Mouse (Mus musculus): ENCODE measurements at regions not wholly inside any gene's neighbourhood (a gene's known extent, or its start where the extent isn't known, plus 50 kb on each side); places are given as distances from the start of the nearest gene placed in this dataset.

- DNase-seq, result no peak
- no peak for ATAC-seq
Measured at GRCm38 (mm10) chr10:99919925-99920324, 95.5 kb upstream of the Kitl start.

DNA sequence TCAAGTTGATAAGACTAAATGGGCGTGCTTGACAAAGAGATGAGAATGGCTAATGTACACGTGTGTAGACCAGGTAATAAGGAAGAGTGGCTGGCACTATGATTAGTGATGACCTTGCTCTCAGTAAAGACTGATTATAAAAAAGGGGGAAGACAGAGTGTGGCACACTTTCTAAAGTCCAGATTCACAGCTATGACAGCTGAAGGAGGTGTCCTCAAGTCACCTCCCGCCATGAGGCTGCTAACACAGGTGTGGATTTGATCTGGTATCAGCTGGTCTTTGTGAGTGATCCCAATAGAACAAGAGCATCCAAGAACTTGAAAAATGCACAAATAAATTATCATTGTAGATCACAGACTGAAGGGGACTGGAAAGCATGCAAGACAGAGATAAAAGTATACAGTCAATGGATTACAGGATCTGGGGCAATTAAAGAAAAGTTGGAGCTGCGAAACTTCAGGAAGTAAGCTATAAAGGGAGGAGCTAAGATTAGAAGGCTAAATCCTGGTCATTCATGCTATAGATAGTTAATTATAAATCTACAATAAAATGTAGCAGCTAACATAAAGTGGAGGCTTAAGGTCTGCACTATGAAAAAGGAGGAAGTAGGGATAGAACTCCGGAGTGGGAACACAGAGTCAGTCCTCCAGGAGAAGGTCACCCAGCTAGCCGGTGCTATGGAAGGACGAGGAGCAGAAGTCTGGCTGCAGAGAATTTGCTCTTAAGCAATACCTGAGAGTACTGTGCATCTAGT lies 96.7 kb upstream of the Kitl start:
- Histone ChIP-seq H3K27me3 (ENCODE audit: insufficient read depth, low read length) (no peaks in the 10 kb centered on the region), H3K4me3 (ENCODE audit: low read depth, low read length) (no peak overlapping the region), H3K27ac (ENCODE audit: low read depth) (no peak overlapping the region), H3K36me3 (replicated peaks; ENCODE audit: insufficient read depth, low read length) (no peaks in the 10 kb centered on the region), H3K4me1 (ENCODE audit: insufficient read depth) (no peaks in the 10 kb centered on the region), H3K9ac (replicated peaks) (no peak overlapping the region), H3K4me2 (ENCODE audit: low read depth, low read length) (no peak overlapping the region), H3K9me3 (ENCODE audit: low read length) (no peaks in the 10 kb centered on the region)
- no peak for TF ChIP-seq CTCF (IDR thresholded peaks at IDR 0.05; ENCODE audit: low read depth)
- TF ChIP-seq EP300 (IDR thresholded peaks at IDR 0.05; ENCODE audit: low read depth), result no peak
- ATAC-seq (no peak), DNase-seq (no peak)
- 72% methylated on average over 7 of the region's 7 CpGs for WGBS (ENCODE audit: insufficient replicate concordance)

More at GRCm38 (mm10) chr10:99919925-99920324, 95.5 kb upstream of the Kitl start:
- Histone ChIP-seq H3K9ac (replicated peaks) (no peak overlapping the region), H3K27ac (ENCODE audit: low read depth) (no peak overlapping the region), H3K4me3 (ENCODE audit: low read depth, low read length) (no peak overlapping the region), H3K4me2 (ENCODE audit: low read depth, low read length) (no peak overlapping the region), H3K27me3 (ENCODE audit: insufficient read depth, low read length) (no peaks in the 10 kb centered on the region), H3K9me3 (ENCODE audit: low read length) (no peaks in the 10 kb centered on the region), H3K36me3 (replicated peaks; ENCODE audit: insufficient read depth, low read length) (no peaks in the 10 kb centered on the region), H3K4me1 (ENCODE audit: insufficient read depth) (no peaks in the 10 kb centered on the region)
- TF ChIP-seq CTCF (IDR thresholded peaks at IDR 0.05; ENCODE audit: low read depth), result no peak
- WGBS (ENCODE audit: insufficient replicate concordance), result 64% methylated on average over 2 of the region's 2 CpGs

- no peak for ATAC-seq
- H3K27me3 ChIP-seq (ENCODE audit: insufficient read depth, low read length), result no peaks in the 10 kb centered on the region
- 69% methylated on average over 4 of the region's 4 CpGs for WGBS (ENCODE audit: insufficient replicate concordance)
- H3K27ac ChIP-seq (ENCODE audit: low read depth), result no peak overlapping the region
- peak overlapping the region; percentile 64 for H3K4me2 ChIP-seq (ENCODE audit: low read depth, low read length)
- 0 out of 2 replicates have a peak overlapping the region, but pooled peaks have one; percentile 41 for H3K4me3 ChIP-seq (ENCODE audit: low read depth, low read length)
- no peak for DNase-seq
- no peaks in the 10 kb centered on the region; the same call in 1 of the 2 replicates for H3K4me1 ChIP-seq (ENCODE audit: insufficient read depth)
- no peak overlapping the region for H3K9ac ChIP-seq (replicated peaks)
- TF ChIP-seq EP300 (IDR thresholded peaks at IDR 0.05; ENCODE audit: low read depth) (no peak), CTCF (IDR thresholded peaks at IDR 0.05; ENCODE audit: low read depth) (no peak)
- no peaks in the 10 kb centered on the region for H3K36me3 ChIP-seq (replicated peaks; ENCODE audit: insufficient read depth, low read length)
- no peaks in the 10 kb centered on the region for H3K9me3 ChIP-seq (ENCODE audit: low read length)
Measured at GRCm38 (mm10) chr10:99913846-99914187, 101.6 kb upstream of the Kitl start.

DNA sequence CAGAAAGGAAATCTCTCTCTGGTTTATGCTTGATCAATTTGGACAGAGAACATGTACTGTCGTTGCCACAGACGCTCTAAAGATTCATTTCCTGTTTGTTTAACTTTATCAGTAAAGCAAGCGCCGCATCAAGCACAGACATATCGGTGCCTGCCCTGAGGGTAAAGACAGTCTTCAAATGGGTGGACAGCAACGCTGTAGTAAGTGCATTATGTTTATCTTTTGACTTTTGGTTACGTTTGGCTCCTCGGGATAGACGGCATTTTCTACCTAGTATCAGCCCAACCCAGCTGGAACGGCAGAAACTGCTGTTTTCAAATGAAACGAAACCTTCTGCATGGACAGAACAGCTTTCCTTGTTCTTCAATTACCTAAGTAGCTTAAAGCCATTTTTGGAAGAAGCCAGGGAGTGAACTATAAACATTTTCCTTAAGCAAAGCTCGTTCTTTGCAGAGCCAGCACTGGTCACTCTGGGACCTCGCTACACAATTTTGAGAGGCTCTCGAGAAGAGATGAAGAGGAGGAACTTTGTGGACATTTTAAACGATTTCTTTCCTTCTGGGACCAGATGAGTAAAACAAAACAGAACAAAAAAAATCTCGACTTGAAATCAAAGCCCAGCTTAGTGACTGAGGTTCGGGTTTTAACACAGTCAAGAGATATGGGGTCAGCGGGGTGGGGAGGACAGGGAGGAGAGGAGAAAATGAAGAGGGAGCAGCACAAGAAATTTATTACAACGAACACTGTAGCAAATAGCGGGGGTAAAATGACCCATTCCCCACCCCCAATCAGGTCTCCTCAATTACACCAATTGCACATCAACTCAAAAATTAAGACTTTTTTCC lies 102.2 kb upstream of the Kitl start:
- no peaks in the 10 kb centered on the region for H3K9me3 ChIP-seq (ENCODE audit: low read length)
- peak overlapping the region; percentile 41 for H3K4me3 ChIP-seq (ENCODE audit: low read depth, low read length)
- ATAC-seq, result no peak
- H3K27me3 ChIP-seq (ENCODE audit: insufficient read depth, low read length), result no peaks in the 10 kb centered on the region
- peak overlapping the region; percentile 64 for H3K4me2 ChIP-seq (ENCODE audit: low read depth, low read length)
- DNase-seq, result no peak
- H3K9ac ChIP-seq (replicated peaks), result peak overlapping the region; percentile 3; the same call in 1 of the 2 replicates
- H3K4me1 ChIP-seq (ENCODE audit: insufficient read depth), result no peaks in the 10 kb centered on the region; the same call in 1 of the 2 replicates
- TF ChIP-seq EP300 (IDR thresholded peaks at IDR 0.05; ENCODE audit: low read depth) (no peak), CTCF (IDR thresholded peaks at IDR 0.05; ENCODE audit: low read depth) (no peak)
- H3K36me3 ChIP-seq (replicated peaks; ENCODE audit: insufficient read depth, low read length), result no peaks in the 10 kb centered on the region
- H3K27ac ChIP-seq (ENCODE audit: low read depth), result 0 out of 2 replicates have a peak overlapping the region, but pooled peaks have one; percentile 41
- WGBS (ENCODE audit: insufficient replicate concordance), result 23% methylated on average over 20 of the region's 20 CpGs

DNA sequence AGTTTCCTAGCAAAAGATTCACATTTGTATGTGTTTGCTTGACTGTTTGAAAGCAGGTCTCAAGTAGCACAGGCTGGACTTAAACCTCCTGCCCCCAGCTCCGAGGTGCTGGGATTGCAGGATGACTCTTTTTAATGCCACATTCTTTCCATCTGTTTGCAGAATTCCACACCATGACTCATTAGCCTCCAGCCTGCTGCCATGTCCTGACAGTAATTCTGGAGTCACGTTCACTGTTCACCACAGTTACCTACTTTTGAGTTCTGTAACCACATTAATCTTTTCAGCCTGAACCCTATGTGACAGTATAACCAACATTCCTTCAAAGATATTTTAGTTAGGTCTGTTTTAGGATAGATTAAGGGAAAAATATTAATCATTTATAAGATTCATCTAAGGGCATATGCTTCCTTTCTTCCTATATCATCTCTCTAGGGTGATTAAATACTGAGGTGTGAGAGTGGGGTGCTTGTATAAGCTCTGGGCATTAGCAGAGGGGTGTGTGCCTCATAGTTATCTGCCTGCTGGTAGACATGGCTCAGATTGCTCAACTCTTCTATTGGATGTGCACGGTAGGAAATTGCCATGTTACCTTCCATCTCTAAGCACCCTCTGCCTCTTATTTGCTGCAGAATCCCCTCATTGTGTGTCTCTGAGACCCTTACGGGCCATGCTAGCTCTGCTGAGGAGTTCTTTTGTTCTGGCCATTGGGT lies 105.3 kb upstream of the Kitl start:
- no peaks in the 10 kb centered on the region for H3K9me3 ChIP-seq (ENCODE audit: low read length)
- 61% methylated on average over 4 of the region's 4 CpGs for WGBS (ENCODE audit: insufficient replicate concordance)
- no peak overlapping the region for H3K9ac ChIP-seq (replicated peaks)
- H3K4me3 ChIP-seq (ENCODE audit: low read depth, low read length), result no peak overlapping the region
- no peaks in the 10 kb centered on the region for H3K27me3 ChIP-seq (ENCODE audit: insufficient read depth, low read length)
- ATAC-seq (no peak), DNase-seq (no peak)
- no peak overlapping the region for H3K27ac ChIP-seq (ENCODE audit: low read depth)
- no peaks in the 10 kb centered on the region; the same call in 1 of the 2 replicates for H3K4me1 ChIP-seq (ENCODE audit: insufficient read depth)
- H3K36me3 ChIP-seq (replicated peaks; ENCODE audit: insufficient read depth, low read length), result no peaks in the 10 kb centered on the region
- H3K4me2 ChIP-seq (ENCODE audit: low read depth, low read length), result no peak overlapping the region
- TF ChIP-seq EP300 (IDR thresholded peaks at IDR 0.05; ENCODE audit: low read depth), result no peak
- TF ChIP-seq CTCF (IDR thresholded peaks at IDR 0.05; ENCODE audit: low read depth), result no peak

DNA sequence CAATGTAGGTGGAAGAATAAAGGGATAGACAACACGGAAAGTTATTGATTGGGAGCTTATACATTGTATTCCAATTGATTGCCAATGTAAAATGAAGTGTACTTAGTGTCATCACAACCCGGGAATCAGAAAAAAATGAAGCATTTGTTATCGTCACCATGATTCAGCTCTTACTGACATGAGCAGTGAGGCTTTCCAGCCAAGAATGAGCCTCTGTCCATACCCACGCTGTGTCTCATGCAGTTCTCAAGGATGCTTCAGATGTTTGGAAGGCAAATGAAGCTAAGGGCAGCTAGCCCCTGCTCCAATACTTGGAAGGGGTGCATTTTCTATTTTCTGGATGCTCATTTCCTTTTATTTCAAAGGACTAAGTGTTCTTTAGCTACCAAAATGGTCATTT lies 107.4 kb upstream of the Kitl start:
- Histone ChIP-seq H3K4me2 (ENCODE audit: low read depth, low read length) (no peak overlapping the region), H3K27ac (ENCODE audit: low read depth) (no peak overlapping the region), H3K9me3 (ENCODE audit: low read length) (no peaks in the 10 kb centered on the region), H3K4me1 (ENCODE audit: insufficient read depth) (no peaks in the 10 kb centered on the region; the same call in 1 of the 2 replicates), H3K36me3 (replicated peaks; ENCODE audit: insufficient read depth, low read length) (no peaks in the 10 kb centered on the region), H3K27me3 (ENCODE audit: insufficient read depth, low read length) (no peaks in the 10 kb centered on the region), H3K4me3 (ENCODE audit: low read depth, low read length) (no peak overlapping the region), H3K9ac (replicated peaks) (no peak overlapping the region)
- DNase-seq, result no peak
- ATAC-seq, result no peak
- WGBS (ENCODE audit: insufficient replicate concordance), result 78% methylated on average over 4 of the region's 4 CpGs
- TF ChIP-seq EP300 (IDR thresholded peaks at IDR 0.05; ENCODE audit: low read depth) (no peak), CTCF (IDR thresholded peaks at IDR 0.05; ENCODE audit: low read depth) (no peak)
